Mouse (Mus musculus) lung, embryonic 15.5 days (tissue): ENCODE results near the gene Frmd5. TPM values are rescaled to one million over a fixed set of nuclear protein-coding genes. Genes with fewer than 3 reads are reported as not detected.

Experiments
- ATAC-seq: fragments of 200-750 bp; cut with Nextera tagmentation; 2 replicates; pipeline ENCODE4 v1.8.0; 2017; ENCODE audit warnings: moderate number of reproducible peaks, borderline replicate concordance; ENCODE audit not compliant: low FRiP score, low TSS enrichment; ENCODE audit errors: extremely low read depth
- H3K27ac ChIP-seq: fragments of 300-500 bp; sonication (generic); 2 replicates; pipeline ENCODE4 v1.5.1; 2015; ENCODE audit warnings: moderate library complexity, mild to moderate bottlenecking, inconsistent platforms
- H3K27me3 ChIP-seq: fragments of 300-500 bp; sonication (generic); 2 replicates; pipeline ENCODE4 v1.6.1; 2015; ENCODE audit warnings: inconsistent platforms
- H3K36me3 ChIP-seq: fragments of 300-500 bp; sonication (generic); 2 replicates; pipeline ENCODE4 v1.6.1; 2015; ENCODE audit warnings: inconsistent platforms
- H3K4me1 ChIP-seq: fragments of 300-500 bp; sonication (generic); 2 replicates; pipeline ENCODE4 v1.6.1; 2015; ENCODE audit warnings: inconsistent platforms
- H3K4me2 ChIP-seq: fragments of 300-500 bp; sonication (generic); 2 replicates; pipeline ENCODE4 v1.6.1; 2015; ENCODE audit warnings: inconsistent platforms, mild to moderate bottlenecking, moderate library complexity
- H3K4me3 ChIP-seq: fragments of 300-500 bp; sonication (generic); 2 replicates; pipeline ENCODE4 v1.5.1; 2015; ENCODE audit warnings: mild to moderate bottlenecking, inconsistent platforms
- H3K9ac ChIP-seq: fragments of 300-500 bp; sonication (generic); 2 replicates; pipeline ENCODE4 v1.6.1; 2015; ENCODE audit warnings: inconsistent platforms
- H3K9me3 ChIP-seq: fragments of 300-500 bp; sonication (generic); 2 replicates; pipeline ENCODE4 v1.6.1; 2016; ENCODE audit warnings: inconsistent platforms
- WGBS: fragments of 180-500 bp; shearing (Covaris S2); methylation state at CpG from one replicate; pipeline ENCODE4 v1.1.7; 2015; 5-methylcytosine and 5-hydroxymethylcytosine counted together
- polyA plus RNA-seq: library from polyadenylated mRNA; unstranded; fragments of >200 nt; fragmentation: Nextera tagmentation; extraction: Ambion mirVana; gene quantifications from 2 replicates; pipeline ENCODE4 v1.2.1, GENCODE M21; 2015

The Frmd5 gene
- polyA plus RNA-seq, 1 experiment from 2014 or later, result 4.1 TPM

- ATAC-seq, result no peak
- Histone ChIP-seq H3K9me3 (no peaks in the 10 kb centered on the region), H3K36me3 (no peaks in the 10 kb centered on the region), H3K27ac (no peak overlapping the region), H3K27me3 (no peaks in the 10 kb centered on the region), H3K4me2 (no peak overlapping the region), H3K9ac (no peak overlapping the region), H3K4me3 (no peak overlapping the region), H3K4me1 (no peaks in the 10 kb centered on the region)
- 78% methylated on average over 8 of the region's 8 CpGs for WGBS
Measured at GRCm38 (mm10) chr2:121723796-121724195, 83.1 kb downstream of the Frmd5 start.

GRCm38 (mm10) chr2:121719000-121719399 is 87.9 kb downstream of the Frmd5 start:
- Histone ChIP-seq H3K4me1 (no peaks in the 10 kb centered on the region), H3K4me3 (no peak overlapping the region), H3K9ac (no peak overlapping the region), H3K4me2 (no peak overlapping the region), H3K27me3 (no peaks in the 10 kb centered on the region), H3K36me3 (no peaks in the 10 kb centered on the region), H3K27ac (no peak overlapping the region), H3K9me3 (no peaks in the 10 kb centered on the region)
- 74% methylated on average over 6 of the region's 6 CpGs for WGBS
- ATAC-seq, result no peak

GRCm38 (mm10) chr2:121717133-121717532 is 89.8 kb downstream of the Frmd5 start:
- Histone ChIP-seq H3K36me3 (no peaks in the 10 kb centered on the region), H3K4me3 (no peak overlapping the region), H3K4me1 (no peaks in the 10 kb centered on the region), H3K4me2 (no peak overlapping the region), H3K27ac (no peak overlapping the region), H3K27me3 (no peaks in the 10 kb centered on the region), H3K9me3 (no peaks in the 10 kb centered on the region), H3K9ac (no peak overlapping the region)
- no peak for ATAC-seq
- WGBS, result 67% methylated on average over 3 of the region's 3 CpGs

GRCm38 (mm10) chr2:121713567-121713966 is 93.3 kb downstream of the Frmd5 start:
- no peak overlapping the region for H3K4me3 ChIP-seq
- 53% methylated on average over 4 of the region's 4 CpGs for WGBS
- 0 out of 2 replicates have a peak, but pooled peaks cover 7% of the 10 kb centered on the region for H3K4me1 ChIP-seq
- no peaks in the 10 kb centered on the region for H3K9me3 ChIP-seq
- H3K9ac ChIP-seq, result no peak overlapping the region
- no peak overlapping the region for H3K4me2 ChIP-seq
- H3K36me3 ChIP-seq, result no peaks in the 10 kb centered on the region
- no peaks in the 10 kb centered on the region for H3K27me3 ChIP-seq
- peak; percentile 57; the same call in 1 of the 2 replicates for ATAC-seq
- H3K27ac ChIP-seq, result no peak overlapping the region

- no peak overlapping the region for H3K4me3 ChIP-seq
- no peak overlapping the region for H3K27ac ChIP-seq
- no peaks in the 10 kb centered on the region for H3K9me3 ChIP-seq
- no peak overlapping the region for H3K9ac ChIP-seq
- no peak overlapping the region for H3K4me2 ChIP-seq
- 18% methylated on average over 9 of the region's 9 CpGs for WGBS
- no peaks in the 10 kb centered on the region for H3K27me3 ChIP-seq
- H3K4me1 ChIP-seq, result 0 out of 2 replicates have a peak, but pooled peaks cover 7% of the 10 kb centered on the region
- no peaks in the 10 kb centered on the region for H3K36me3 ChIP-seq
- ATAC-seq, result no peak
Measured at GRCm38 (mm10) chr2:121711748-121712384, 95.0 kb downstream of the Frmd5 start.

- no peaks in the 10 kb centered on the region for H3K36me3 ChIP-seq
- no peaks in the 10 kb centered on the region for H3K27me3 ChIP-seq
- no peak overlapping the region for H3K9ac ChIP-seq
- 0 out of 2 replicates have a peak, but pooled peaks cover 7% of the 10 kb centered on the region for H3K4me1 ChIP-seq
- WGBS, result 69% methylated on average over 4 of the region's 4 CpGs
- no peak for ATAC-seq
- no peak overlapping the region for H3K27ac ChIP-seq
- no peak overlapping the region for H3K4me3 ChIP-seq
- no peaks in the 10 kb centered on the region for H3K9me3 ChIP-seq
- no peak overlapping the region for H3K4me2 ChIP-seq
Measured at GRCm38 (mm10) chr2:121709096-121709495, 97.8 kb downstream of the Frmd5 start.

- no peaks in the 10 kb centered on the region for H3K36me3 ChIP-seq
- no peaks in the 10 kb centered on the region for H3K27me3 ChIP-seq
- no peak for ATAC-seq
- no peak overlapping the region for H3K9ac ChIP-seq
- 80% methylated on average over 5 of the region's 5 CpGs for WGBS
- H3K4me1 ChIP-seq, result 0 out of 2 replicates have a peak, but pooled peaks cover 7% of the 10 kb centered on the region
- no peak overlapping the region for H3K4me2 ChIP-seq
- no peaks in the 10 kb centered on the region for H3K9me3 ChIP-seq
- no peak overlapping the region for H3K27ac ChIP-seq
- no peak overlapping the region for H3K4me3 ChIP-seq
Measured at GRCm38 (mm10) chr2:121707461-121707860, 99.4 kb downstream of the Frmd5 start.

- no peaks in the 10 kb centered on the region for H3K27me3 ChIP-seq
- H3K4me2 ChIP-seq, result no peak overlapping the region
- no peak overlapping the region for H3K27ac ChIP-seq
- no peaks in the 10 kb centered on the region for H3K36me3 ChIP-seq
- no peak for ATAC-seq
- WGBS, result 55% methylated on average over 2 of the region's 2 CpGs
- no peaks in the 10 kb centered on the region for H3K9me3 ChIP-seq
- H3K4me1 ChIP-seq, result no peaks in the 10 kb centered on the region
- H3K4me3 ChIP-seq, result no peak overlapping the region
- H3K9ac ChIP-seq, result no peak overlapping the region
Measured at GRCm38 (mm10) chr2:121705756-121706155, 101.1 kb downstream of the Frmd5 start.

- Histone ChIP-seq H3K9ac (no peak overlapping the region), H3K9me3 (no peaks in the 10 kb centered on the region), H3K4me2 (no peak overlapping the region), H3K27ac (no peak overlapping the region), H3K27me3 (no peaks in the 10 kb centered on the region), H3K4me1 (no peaks in the 10 kb centered on the region), H3K36me3 (no peaks in the 10 kb centered on the region), H3K4me3 (no peak overlapping the region)
- 54% methylated on average over 6 of the region's 6 CpGs for WGBS
- ATAC-seq, result no peak
Measured at GRCm38 (mm10) chr2:121699331-121699730, 107.6 kb downstream of the Frmd5 start.

GRCm38 (mm10) chr2:121695436-121695835 is 111.5 kb downstream of the Frmd5 start:
- Histone ChIP-seq H3K4me2 (no peak overlapping the region), H3K27me3 (no peaks in the 10 kb centered on the region), H3K27ac (no peak overlapping the region), H3K4me1 (no peaks in the 10 kb centered on the region), H3K4me3 (no peak overlapping the region), H3K9ac (no peak overlapping the region), H3K9me3 (no peaks in the 10 kb centered on the region), H3K36me3 (no peaks in the 10 kb centered on the region)
- no peak for ATAC-seq
- 69% methylated on average over 10 of the region's 10 CpGs for WGBS

GRCm38 (mm10) chr2:121688107-121688506 is 118.8 kb downstream of the Frmd5 start:
- H3K27me3 ChIP-seq, result no peaks in the 10 kb centered on the region
- no peak overlapping the region for H3K4me3 ChIP-seq
- H3K4me2 ChIP-seq, result no peak overlapping the region
- peaks cover 4% of the 10 kb centered on the region; the same call in 1 of the 2 replicates for H3K4me1 ChIP-seq
- no peak overlapping the region for H3K9ac ChIP-seq
- H3K27ac ChIP-seq, result no peak overlapping the region
- H3K9me3 ChIP-seq, result no peaks in the 10 kb centered on the region
- no peak for ATAC-seq
- H3K36me3 ChIP-seq, result no peaks in the 10 kb centered on the region
- 70% methylated on average over 2 of the region's 2 CpGs for WGBS

- no peak for ATAC-seq
- WGBS, result 88% methylated on average over 8 of the region's 8 CpGs
- no peaks in the 10 kb centered on the region for H3K36me3 ChIP-seq
- no peaks in the 10 kb centered on the region for H3K27me3 ChIP-seq
- peaks cover 4% of the 10 kb centered on the region; the same call in 1 of the 2 replicates for H3K4me1 ChIP-seq
- H3K4me3 ChIP-seq, result no peak overlapping the region
- no peaks in the 10 kb centered on the region for H3K9me3 ChIP-seq
- no peak overlapping the region for H3K27ac ChIP-seq
- no peak overlapping the region for H3K9ac ChIP-seq
- no peak overlapping the region for H3K4me2 ChIP-seq
Measured at GRCm38 (mm10) chr2:121683606-121684005, 123.3 kb downstream of the Frmd5 start.
